Mouse (Mus musculus) intestine, embryonic 15.5 days (tissue): ENCODE measurements at regions not wholly inside any gene's neighbourhood (a gene's known extent, or its start where the extent isn't known, plus 50 kb on each side); places are given as distances from the start of the nearest gene placed in this dataset.

Experiments used
- ATAC-seq: fragments of 200-750 bp; cut with Nextera tagmentation; 2 replicates; pipeline ENCODE4 v1.8.0; 2017; ENCODE audit warnings: moderate TSS enrichment, moderate library complexity
- H3K27ac ChIP-seq: fragments of 300-500 bp; sonication (generic); 2 replicates; pipeline ENCODE4 v1.5.1; 2015; ENCODE audit warnings: mild to moderate bottlenecking, inconsistent platforms
- H3K27me3 ChIP-seq: fragments of 300-500 bp; sonication (generic); replicated peaks from 2 replicates; pipeline ENCODE4 v1.6.1; 2015; ENCODE audit warnings: inconsistent platforms
- H3K36me3 ChIP-seq: fragments of 300-500 bp; sonication (generic); 2 replicates; pipeline ENCODE4 v1.6.1; 2015; ENCODE audit warnings: inconsistent platforms
- H3K4me1 ChIP-seq: fragments of 300-500 bp; sonication (generic); replicated peaks from 2 replicates; pipeline ENCODE4 v1.6.1; 2015; ENCODE audit warnings: inconsistent platforms
- H3K4me2 ChIP-seq: fragments of 300-500 bp; sonication (generic); replicated peaks from 2 replicates; pipeline ENCODE4 v1.6.1; 2015; ENCODE audit warnings: mild to moderate bottlenecking, inconsistent platforms
- H3K4me3 ChIP-seq: fragments of 300-500 bp; sonication (generic); replicated peaks from 2 replicates; pipeline ENCODE4 v1.5.1; 2015; ENCODE audit warnings: inconsistent platforms
- H3K9ac ChIP-seq: fragments of 300-500 bp; sonication (generic); 2 replicates; pipeline ENCODE4 v1.6.1; 2015; ENCODE audit warnings: inconsistent platforms
- H3K9me3 ChIP-seq: fragments of 300-500 bp; sonication (generic); 2 replicates; pipeline ENCODE4 v1.6.1; 2016; ENCODE audit warnings: inconsistent platforms
- WGBS: fragments of 180-500 bp; shearing (Covaris S2); methylation state at CpG from one replicate; pipeline ENCODE4 v1.1.7; 2015; 5-methylcytosine and 5-hydroxymethylcytosine counted together

- Histone ChIP-seq H3K36me3 (no peaks in the 10 kb centered on the region), H3K27me3 (no peaks in the 10 kb centered on the region), H3K4me2 (no peak overlapping the region), H3K9ac (no peak overlapping the region), H3K27ac (no peak overlapping the region), H3K4me3 (no peak overlapping the region), H3K9me3 (no peaks in the 10 kb centered on the region), H3K4me1 (no peaks in the 10 kb centered on the region)
- no peak for ATAC-seq
- WGBS, result 96% methylated on average over 3 of the region's 3 CpGs
Observed at GRCm38 (mm10) chr1:77589423-77589822, 74.5 kb upstream of the Epha4 start.

- H3K36me3 ChIP-seq, result no peaks in the 10 kb centered on the region
- no peak overlapping the region for H3K4me2 ChIP-seq
- H3K4me1 ChIP-seq, result no peaks in the 10 kb centered on the region
- no peak overlapping the region for H3K9ac ChIP-seq
- no peaks in the 10 kb centered on the region for H3K27me3 ChIP-seq
- 44% methylated on average over 3 of the region's 3 CpGs for WGBS
- no peaks in the 10 kb centered on the region for H3K9me3 ChIP-seq
- H3K27ac ChIP-seq, result no peak overlapping the region
- H3K4me3 ChIP-seq, result no peak overlapping the region
- no peak for ATAC-seq
Observed at GRCm38 (mm10) chr1:77585520-77585919, 70.6 kb upstream of the Epha4 start.

DNA sequence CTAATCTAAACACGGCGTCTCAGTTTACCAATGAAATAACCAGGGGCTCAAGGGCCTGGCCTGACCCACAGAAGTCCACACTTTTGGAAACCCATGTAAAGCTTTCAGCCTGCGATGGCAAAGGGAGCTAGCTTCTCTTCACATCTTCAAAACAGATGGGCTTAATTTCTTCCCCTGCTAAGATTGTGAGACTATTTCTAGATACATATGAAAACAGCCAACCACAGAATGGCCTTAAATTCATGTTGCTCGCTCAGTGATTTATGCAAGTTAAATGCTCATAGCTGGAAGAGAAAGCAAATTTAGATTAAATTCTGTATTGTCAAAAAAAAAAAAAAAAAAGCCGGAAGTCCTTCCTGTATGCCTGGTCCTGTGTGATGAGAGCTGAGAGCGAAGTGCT lies 53.2 kb upstream of the Epha4 start:
- Histone ChIP-seq H3K27ac (no peak overlapping the region), H3K4me3 (no peak overlapping the region), H3K9ac (no peak overlapping the region), H3K27me3 (no peaks in the 10 kb centered on the region), H3K9me3 (no peaks in the 10 kb centered on the region), H3K4me1 (no peaks in the 10 kb centered on the region), H3K36me3 (no peaks in the 10 kb centered on the region), H3K4me2 (no peak overlapping the region)
- WGBS, result 81% methylated on average over 6 of the region's 6 CpGs
- no peak for ATAC-seq

DNA sequence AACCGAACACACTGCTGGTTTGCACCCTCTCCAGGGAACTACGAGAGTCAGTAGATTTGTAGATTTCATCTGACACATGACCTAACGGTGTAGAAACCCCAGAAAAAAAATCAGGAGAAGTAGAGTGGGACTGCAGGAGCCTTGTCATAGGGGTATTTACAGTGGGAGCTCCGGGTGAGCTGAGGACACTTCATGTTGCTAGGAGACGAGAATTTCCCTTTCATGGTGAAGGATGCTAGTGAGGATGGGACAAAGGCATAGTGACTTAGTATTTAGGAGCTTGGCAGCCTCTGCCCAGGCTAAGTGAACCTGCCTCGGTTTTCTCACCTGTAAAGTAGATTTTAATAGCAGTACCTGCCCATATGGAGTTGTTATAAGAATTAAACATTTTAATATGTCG lies 52.8 kb upstream of the Epha4 start:
- Histone ChIP-seq H3K27ac (no peak overlapping the region), H3K4me2 (no peak overlapping the region), H3K9me3 (no peaks in the 10 kb centered on the region), H3K9ac (no peak overlapping the region), H3K36me3 (no peaks in the 10 kb centered on the region), H3K4me1 (no peaks in the 10 kb centered on the region), H3K27me3 (no peaks in the 10 kb centered on the region), H3K4me3 (no peak overlapping the region)
- 75% methylated on average over 7 of the region's 7 CpGs for whole genome bisulfite sequencing
- no peak for ATAC-seq
